Mouse (Mus musculus) adrenal gland, adult 8-10 months (tissue): ENCODE measurements around the gene Gm3095. TPM values are rescaled to one million over a fixed set of nuclear protein-coding genes. Genes with fewer than 3 reads are reported as not detected.
"Not testable (repeated sequence)": the region's sequence is repeated elsewhere in the genome, so short reads cannot be mapped to it uniquely, and the experiment has no call there.

Source experiments
- DNase-seq: peaks from one replicate; pipeline ENCODE4 v3.0.0; 2022
- total RNA-seq, 4 experiments: library from RNA; stranded (reverse); gene quantifications; 2 replicates each; pipeline ENCODE4 v1.2.4; 2022

The Gm3095 gene
- total RNA-seq: not detected

DNA sequence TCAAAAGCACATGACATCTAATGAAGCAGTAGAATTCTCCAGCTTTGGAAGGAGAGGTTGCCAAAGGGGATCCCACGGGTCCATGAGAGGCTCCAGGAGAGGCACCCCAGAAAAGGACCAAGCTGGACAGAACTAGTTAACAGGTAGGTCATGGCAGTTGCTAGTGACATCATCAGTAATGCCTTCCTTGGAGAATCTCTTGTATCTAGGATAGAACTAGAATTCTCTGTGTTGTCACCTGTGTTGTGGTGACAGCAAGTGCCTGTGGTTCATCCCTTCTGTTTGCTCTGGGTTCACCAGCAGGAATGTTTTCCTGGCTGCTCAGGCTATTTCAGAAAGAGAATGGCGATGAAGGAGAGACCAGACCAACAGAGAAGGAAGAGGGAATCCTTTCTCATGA is at the start of gene Gm3095:
Gm3095 (plus strand) TSS at position 301 of the 400 bp plus-strand sequence.
- not testable (repeated sequence) for DNase-seq

DNA sequence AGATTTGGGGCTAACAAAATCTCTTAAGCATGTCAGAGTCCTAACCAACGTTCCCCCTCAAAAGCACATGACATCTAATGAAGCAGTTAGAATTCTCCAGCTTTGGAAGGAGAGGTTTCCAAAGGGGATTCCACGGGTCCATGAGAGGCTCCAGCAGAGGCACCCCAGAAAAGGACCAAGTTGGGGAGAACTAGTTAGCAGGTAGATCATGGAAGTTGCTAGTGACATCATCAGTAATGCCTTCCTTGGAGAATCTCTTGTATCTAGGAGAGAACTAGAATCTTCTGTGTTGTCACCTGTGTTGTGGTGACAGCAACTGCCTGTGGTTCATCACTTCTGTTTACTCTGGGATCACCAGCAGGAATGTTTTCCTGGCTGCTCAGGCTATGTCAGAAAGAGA is 31.9 kb upstream of the Gm3095 start, which contains the start of gene Gm3029:
Gm3029 (plus strand) TSS at position 301 of the 400 bp plus-strand sequence.
- DNase-seq: not testable (repeated sequence)

DNA sequence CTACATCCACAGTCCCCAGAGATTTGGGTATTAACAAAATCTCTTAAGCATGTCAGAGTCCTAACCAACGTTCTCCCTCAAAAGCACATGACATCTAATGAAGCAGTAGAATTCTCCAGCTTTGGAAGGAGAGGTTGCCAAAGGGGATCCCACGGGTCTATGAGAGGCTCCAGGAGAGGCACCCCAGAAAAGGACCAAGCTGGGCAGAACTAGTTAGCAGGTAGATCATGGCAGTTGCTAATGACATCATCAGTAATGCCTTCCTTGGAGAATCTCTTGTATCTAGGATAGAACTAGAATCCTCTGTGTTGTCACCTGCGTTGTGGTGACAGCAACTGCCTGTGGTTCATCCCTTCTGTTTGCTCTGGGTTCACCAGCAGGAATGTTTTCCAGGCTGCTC is 34.7 kb downstream of the Gm3095 start, which contains the start of gene Gm3099:
Gm3099 (plus strand) TSS at position 301 of the 400 bp plus-strand sequence.
- DNase-seq: not testable (repeated sequence)

Other genes starting within 250 kb of the Gm3095 start
- gene Gm3002, start 153.5 kb upstream of the Gm3095 start, total RNA-seq: under 1 TPM in 1 of 4 experiments, not detected in 3; 0.44 TPM
- gene Gm3033, start 117.3 kb upstream of the Gm3095 start, total RNA-seq: under 1 TPM in 1 of 4 experiments, not detected in 3; 0.17 TPM
- not detected for gene Gm2916, start 79.4 kb upstream of the Gm3095 start, total RNA-seq
- gene Gm3029, start 31.8 kb upstream of the Gm3095 start, total RNA-seq: not detected
- not detected for gene Gm3099, start 34.8 kb downstream of the Gm3095 start, total RNA-seq
- under 1 TPM in 2 of 4 experiments, not detected in 2; 0.34 to 0.48 TPM for gene Gm5796, start 60.4 kb downstream of the Gm3095 start, total RNA-seq
- gene Gm3115, start 120.6 kb downstream of the Gm3095 start, total RNA-seq: not detected
- gene Gm8108, start 147.0 kb downstream of the Gm3095 start, total RNA-seq: under 1 TPM in 2 of 4 experiments, not detected in 2; 0.31 to 0.37 TPM
- not detected for gene Gm3127, start 201.5 kb downstream of the Gm3095 start, total RNA-seq
- gene Gm2974, start 219.0 kb downstream of the Gm3095 start, total RNA-seq: not detected